Mouse (Mus musculus): ENCODE data around the gene Thyn1. TPM values are rescaled to one million over a fixed set of nuclear protein-coding genes. Genes with fewer than 3 reads are reported as not detected.

The Thyn1 gene
- total RNA-seq, 1 experiment: 112 TPM

GRCm38 (mm10) chr9:27030763-27031100 lies 31.2 kb downstream of the Thyn1 start:
- H3K27ac ChIP-seq (ENCODE audit: insufficient read depth, low read depth, low read length, poor library complexity, severe bottlenecking): no peak overlapping the region
- TF ChIP-seq MAFK (IDR thresholded peaks at IDR 0.05; ENCODE audit: insufficient read depth, low read depth, low read length): no peak
- TF ChIP-seq HCFC1 (IDR thresholded peaks at IDR 0.05; ENCODE audit: borderline replicate concordance, insufficient read depth, low read length): no peak
- no peak for TF ChIP-seq CHD2 (IDR thresholded peaks at IDR 0.05; ENCODE audit: low read depth, low read length)
- no peak for TF ChIP-seq ZC3H11A (IDR thresholded peaks at IDR 0.05; ENCODE audit: borderline replicate concordance, low read depth, low read length)
- TF ChIP-seq ZNF384 (IDR thresholded peaks at IDR 0.05; ENCODE audit: low read depth, low read length): no peak
- no peaks in the 10 kb centered on the region; the same call in 1 of the 2 replicates for H3K36me3 ChIP-seq (ENCODE audit: control insufficient read depth, insufficient read depth, low read length, poor library complexity, severe bottlenecking)
- H3K9ac ChIP-seq (ENCODE audit: insufficient read depth, low read depth, low read length, poor library complexity, severe bottlenecking): peak overlapping the region; percentile 88
- in situ Hi-C loops (cut with MboI; ENCODE audit: low sequenced_read_pairs in 2 of 2, unreplicated experiment in 2 of 2): no loop called here
- peak overlapping the region; percentile 91 to 93 for H3K4me3 ChIP-seq (ENCODE audit: insufficient read depth in 1 of 2, low read depth in 1 of 2, low read length in 2 of 2, poor library complexity in 1 of 2, severe bottlenecking in 1 of 2)
- H3K9me3 ChIP-seq (ENCODE audit: control insufficient read depth, insufficient read depth, low read depth, low read length): no peaks in the 10 kb centered on the region
- peaks cover 0 to 6% of the 10 kb centered on the region in 2 experiments; a peak in 1 of 4 replicates for H3K4me1 ChIP-seq (ENCODE audit: control insufficient read depth in 2 of 2, insufficient read depth in 2 of 2, low read length in 2 of 2, poor library complexity in 1 of 2)
- DNase-seq (ENCODE audit: low read depth, low spot score): no peak

GRCm38 (mm10) chr9:27043892-27044291 lies 44.4 kb downstream of the Thyn1 start:
- Histone ChIP-seq H3K4me3 (ENCODE audit: insufficient read depth in 1 of 2, low read depth in 1 of 2, low read length in 2 of 2, poor library complexity in 1 of 2, severe bottlenecking in 1 of 2) (no peak overlapping the region), H3K9me3 (ENCODE audit: control insufficient read depth, insufficient read depth, low read depth, low read length) (no peaks in the 10 kb centered on the region), H3K4me1 (ENCODE audit: control insufficient read depth in 2 of 2, insufficient read depth in 2 of 2, low read length in 2 of 2, poor library complexity in 1 of 2) (no peaks in the 10 kb centered on the region), H3K36me3 (ENCODE audit: control insufficient read depth, insufficient read depth, low read length, poor library complexity, severe bottlenecking) (peaks cover 28% of the 10 kb centered on the region), H3K9ac (ENCODE audit: insufficient read depth, low read depth, low read length, poor library complexity, severe bottlenecking) (no peak overlapping the region), H3K27ac (ENCODE audit: insufficient read depth, low read depth, low read length, poor library complexity, severe bottlenecking) (no peak overlapping the region)
- in situ Hi-C loops (cut with MboI; ENCODE audit: low sequenced_read_pairs in 2 of 2, unreplicated experiment in 2 of 2): no loop called here
- no peak for DNase-seq (ENCODE audit: low read depth, low spot score)
- TF ChIP-seq MAFK (IDR thresholded peaks at IDR 0.05; ENCODE audit: insufficient read depth, low read depth, low read length): no peak
- no peak for TF ChIP-seq ZNF384 (IDR thresholded peaks at IDR 0.05; ENCODE audit: low read depth, low read length)

DNA sequence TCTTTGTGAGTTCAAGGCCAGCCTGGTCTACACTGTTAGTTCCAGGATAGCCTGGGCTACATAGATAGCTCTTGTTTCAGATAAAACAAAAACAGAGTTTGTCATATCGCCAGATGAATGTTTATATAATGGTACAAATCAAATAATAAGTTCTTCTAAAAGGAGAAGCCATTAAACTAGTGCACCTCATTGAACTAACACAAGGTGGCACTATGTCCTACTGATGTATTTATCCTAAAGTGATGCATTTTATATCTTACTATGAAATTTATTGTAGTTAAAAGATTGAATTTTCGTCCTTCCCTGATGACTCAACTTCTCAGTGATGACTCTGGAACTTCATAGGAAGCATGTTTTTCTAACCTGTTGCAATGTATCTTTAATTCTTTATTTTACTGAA lies 50.0 kb downstream of the Thyn1 start:
- no peak for DNase-seq (ENCODE audit: low read depth, low spot score)
- in situ Hi-C loops (cut with MboI; ENCODE audit: low sequenced_read_pairs in 2 of 2, unreplicated experiment in 2 of 2): no loop called here
- H3K9me3 ChIP-seq (ENCODE audit: control insufficient read depth, insufficient read depth, low read depth, low read length): no peaks in the 10 kb centered on the region
- no peak overlapping the region for H3K27ac ChIP-seq (ENCODE audit: insufficient read depth, low read depth, low read length, poor library complexity, severe bottlenecking)
- H3K9ac ChIP-seq (ENCODE audit: insufficient read depth, low read depth, low read length, poor library complexity, severe bottlenecking): no peak overlapping the region
- no peak for TF ChIP-seq CHD2 (IDR thresholded peaks at IDR 0.05; ENCODE audit: low read depth, low read length)
- TF ChIP-seq HCFC1 (IDR thresholded peaks at IDR 0.05; ENCODE audit: borderline replicate concordance, insufficient read depth, low read length): no peak
- no peak for TF ChIP-seq ZNF384 (IDR thresholded peaks at IDR 0.05; ENCODE audit: low read depth, low read length)
- no peak for TF ChIP-seq ZC3H11A (IDR thresholded peaks at IDR 0.05; ENCODE audit: borderline replicate concordance, low read depth, low read length)
- no peak for TF ChIP-seq MAFK (IDR thresholded peaks at IDR 0.05; ENCODE audit: insufficient read depth, low read depth, low read length)
- no peaks in the 10 kb centered on the region for H3K4me1 ChIP-seq (ENCODE audit: control insufficient read depth in 2 of 2, insufficient read depth in 2 of 2, low read length in 2 of 2, poor library complexity in 1 of 2)
- H3K36me3 ChIP-seq (ENCODE audit: control insufficient read depth, insufficient read depth, low read length, poor library complexity, severe bottlenecking): peaks cover 22% of the 10 kb centered on the region
- H3K4me3 ChIP-seq (ENCODE audit: insufficient read depth in 1 of 2, low read depth in 1 of 2, low read length in 2 of 2, poor library complexity in 1 of 2, severe bottlenecking in 1 of 2): no peak overlapping the region

Other genes starting within 250 kb of the Thyn1 start
- gene Glb1l2, start 193.2 kb upstream of the Thyn1 start, total RNA-seq (2012; rRNA removed): 2.6 and 4.2 TPM in 2 replicates
- gene Glb1l3, start 138.8 kb upstream of the Thyn1 start, total RNA-seq (2012; rRNA removed): not detected in 2 replicates
- gene Gm1110, start 76.6 kb upstream of the Thyn1 start, total RNA-seq (2012; rRNA removed): not detected in 2 replicates
- 33.2 and 39.6 TPM in 2 replicates for gene Acad8, start 144 bp upstream of the Thyn1 start, total RNA-seq (2012; rRNA removed)
- 19.7 and 28.3 TPM in 2 replicates for gene Vps26b, start 30.4 kb downstream of the Thyn1 start, total RNA-seq (2012; rRNA removed)
- 41.5 and 49.2 TPM in 2 replicates for gene Ncapd3, start 30.5 kb downstream of the Thyn1 start, total RNA-seq (2012; rRNA removed)
- 29.7 and 30.8 TPM in 2 replicates for gene Jam3, start 155.7 kb downstream of the Thyn1 start, total RNA-seq (2012; rRNA removed)

All from ES-E14 (cell line).